Mouse (Mus musculus) MEL (cell line): ENCODE results near the gene Ppfia2. TPM values are rescaled to one million over a fixed set of nuclear protein-coding genes. Genes with fewer than 3 reads are reported as not detected.

Experiments used
- DNase-seq: peaks from one replicate; pipeline ENCODE4 v3.0.0; 2011; ENCODE audit warnings: low read depth, low spot score
- H3K27ac ChIP-seq: 2 replicates; pipeline ENCODE4 v1.5.1; 2012; ENCODE audit warnings: low read depth, mild to moderate bottlenecking, control low read depth, low read length, moderate library complexity; ENCODE audit not compliant: control insufficient read depth
- H3K27me3 ChIP-seq, 2 experiments: fragments of 150-350 bp in 1 of 2; sonication (generic) in 1 of 2; 2 replicates each; pipeline ENCODE4 v1.6.1; 2012; ENCODE audit warnings: low read length in 2 of 2, mild to moderate bottlenecking in 2 of 2, improper control_type of control experiment in 1 of 2, moderate library complexity in 1 of 2; ENCODE audit not compliant: insufficient read depth in 2 of 2, control insufficient read depth in 1 of 2
- H3K36me3 ChIP-seq, 2 experiments: 2 replicates each; pipeline ENCODE4 v1.6.1; 2012 to 2014; ENCODE audit warnings: low read length in 2 of 2, improper control_type of control experiment in 1 of 2, inconsistent platforms in 1 of 2, mild to moderate bottlenecking in 1 of 2; ENCODE audit not compliant: insufficient read depth in 2 of 2, control insufficient read depth in 1 of 2
- H3K4me1 ChIP-seq, 2 experiments: fragments of 150-350 bp in 1 of 2; sonication (generic) in 1 of 2; 2 replicates each; pipeline ENCODE4 v1.6.1; 2012; ENCODE audit warnings: low read length in 2 of 2, improper control_type of control experiment in 1 of 2, mild to moderate bottlenecking in 1 of 2; ENCODE audit not compliant: insufficient read depth in 2 of 2, control insufficient read depth in 1 of 2
- H3K4me3 ChIP-seq, 2 experiments: fragments of 150-350 bp in 1 of 2; sonication (generic) in 1 of 2; 2 replicates each; pipeline ENCODE4 v1.5.1; 2012; ENCODE audit warnings: low read depth in 2 of 2, low read length in 2 of 2, mild to moderate bottlenecking in 2 of 2, moderate library complexity in 2 of 2, control low read depth in 1 of 2, improper control_type of control experiment in 1 of 2; ENCODE audit not compliant: control insufficient read depth in 1 of 2, insufficient read depth in 1 of 2
- H3K79me2 ChIP-seq: 2 replicates; pipeline ENCODE4 v1.6.1; 2012; ENCODE audit warnings: mild to moderate bottlenecking, low read length, moderate library complexity; ENCODE audit not compliant: control insufficient read depth, poor library complexity, insufficient read depth
- H3K9ac ChIP-seq: 2 replicates; pipeline ENCODE4 v1.6.1; 2012; ENCODE audit warnings: low read depth, mild to moderate bottlenecking, control low read depth, low read length, moderate library complexity; ENCODE audit not compliant: control insufficient read depth, poor library complexity, severe bottlenecking
- H3K9me3 ChIP-seq: fragments of 150-350 bp; sonication (generic); replicated peaks from 2 replicates; pipeline ENCODE4 v1.6.1; 2012; ENCODE audit warnings: mild to moderate bottlenecking, low read length, improper control_type of control experiment, moderate library complexity; ENCODE audit not compliant: insufficient read depth
- BHLHE40 ChIP-seq: IDR thresholded peaks from 2 replicates; pipeline ENCODE4 v1.6.1; 2012; ENCODE audit warnings: low read depth, mild to moderate bottlenecking, inconsistent platforms, low read length, improper control_type of control experiment, borderline replicate concordance
- CHD1 ChIP-seq: IDR thresholded peaks from 2 replicates; pipeline ENCODE4 v1.6.1; 2012; ENCODE audit warnings: low read depth, mild to moderate bottlenecking, inconsistent platforms, low read length, improper control_type of control experiment
- CHD2 ChIP-seq: IDR thresholded peaks from 2 replicates; pipeline ENCODE4 v1.6.1; 2011; ENCODE audit warnings: low read length, improper control_type of control experiment
- CTCF ChIP-seq, 3 experiments: IDR thresholded peaks in 2 of 3; conservative IDR thresholded peaks in 1 of 3; 2 replicates each; pipeline ENCODE4 v1.5.1; 2011 to 2012; ENCODE audit warnings: low read length in 3 of 3, low read depth in 2 of 3, mild to moderate bottlenecking in 2 of 3, improper control_type of control experiment in 1 of 3, inconsistent platforms in 1 of 3, mixed read lengths in 1 of 3, moderate library complexity in 1 of 3; ENCODE audit not compliant: control insufficient read depth in 1 of 3, insufficient read depth in 1 of 3, poor library complexity in 1 of 3, severe bottlenecking in 1 of 3
- E2F4 ChIP-seq: IDR thresholded peaks from 2 replicates; pipeline ENCODE4 v1.6.1; 2011; ENCODE audit warnings: low read depth, low read length, improper control_type of control experiment, borderline replicate concordance
- ELF1 ChIP-seq: IDR thresholded peaks from 2 replicates; pipeline ENCODE4 v1.6.1; 2014; ENCODE audit warnings: low read depth, mild to moderate bottlenecking, inconsistent platforms, low read length, improper control_type of control experiment, moderate library complexity
- ETS1 ChIP-seq: IDR thresholded peaks from 2 replicates; pipeline ENCODE4 v1.6.1; 2012; ENCODE audit warnings: low read depth, mild to moderate bottlenecking, inconsistent platforms, low read length, improper control_type of control experiment, moderate library complexity
- GABPA ChIP-seq: IDR thresholded peaks from 2 replicates; pipeline ENCODE4 v1.6.1; 2012; ENCODE audit warnings: low read depth, mild to moderate bottlenecking, inconsistent platforms, low read length, improper control_type of control experiment, moderate library complexity
- GATA1 ChIP-seq: IDR thresholded peaks from 2 replicates; pipeline ENCODE4 v1.6.1; 2011; ENCODE audit warnings: low read depth, low read length, improper control_type of control experiment
- HCFC1 ChIP-seq: IDR thresholded peaks from 2 replicates; pipeline ENCODE4 v1.6.1; 2012; ENCODE audit warnings: low read depth, mild to moderate bottlenecking, inconsistent platforms, low read length, improper control_type of control experiment, moderate library complexity
- JUND ChIP-seq: IDR thresholded peaks from 2 replicates; pipeline ENCODE4 v1.6.1; 2011; ENCODE audit warnings: low read depth, mild to moderate bottlenecking, improper control_type of control experiment, low read length
- KAT2A ChIP-seq: conservative IDR thresholded peaks from 2 replicates; pipeline ENCODE4 v1.6.1; 2012; ENCODE audit warnings: low read depth, low read length, improper control_type of control experiment, inconsistent platforms
- MAFK ChIP-seq: IDR thresholded peaks from 2 replicates; pipeline ENCODE4 v1.6.1; 2011; ENCODE audit warnings: low read depth, mild to moderate bottlenecking, low read length, improper control_type of control experiment, borderline replicate concordance
- MAX ChIP-seq: IDR thresholded peaks from 2 replicates; pipeline ENCODE4 v1.6.1; 2011; ENCODE audit warnings: low read length, improper control_type of control experiment
- MAZ ChIP-seq: IDR thresholded peaks from 2 replicates; pipeline ENCODE4 v1.6.1; 2012; ENCODE audit warnings: low read depth, mild to moderate bottlenecking, inconsistent platforms, low read length, improper control_type of control experiment
- MXI1 ChIP-seq: IDR thresholded peaks from 2 replicates; pipeline ENCODE4 v1.6.1; 2011; ENCODE audit warnings: mild to moderate bottlenecking, low read depth, low read length, improper control_type of control experiment
- MYB ChIP-seq: IDR thresholded peaks from 2 replicates; pipeline ENCODE4 v1.6.1; 2011; ENCODE audit warnings: mild to moderate bottlenecking, low read depth, low read length, improper control_type of control experiment
- MYC ChIP-seq: IDR thresholded peaks from 2 replicates; pipeline ENCODE4 v1.6.1; 2011; ENCODE audit warnings: low read depth, mild to moderate bottlenecking, low read length, improper control_type of control experiment, moderate library complexity
- NELFE ChIP-seq: IDR thresholded peaks from 2 replicates; pipeline ENCODE4 v1.6.1; 2011; ENCODE audit warnings: low read depth, low read length, improper control_type of control experiment
- POLR2AphosphoS2 ChIP-seq: IDR thresholded peaks from 2 replicates; pipeline ENCODE4 v1.6.1; 2011; ENCODE audit warnings: low read length, improper control_type of control experiment
- POLR2AphosphoS5 ChIP-seq: IDR thresholded peaks from 2 replicates; pipeline ENCODE4 v1.6.1; 2012; ENCODE audit warnings: low read depth, borderline replicate concordance, mild to moderate bottlenecking, inconsistent platforms, low read length, moderate library complexity, mixed read lengths
- RAD21 ChIP-seq: IDR thresholded peaks from 2 replicates; pipeline ENCODE4 v1.6.1; 2011; ENCODE audit warnings: mild to moderate bottlenecking, low read depth, low read length, improper control_type of control experiment
- RCOR1 ChIP-seq: IDR thresholded peaks from 2 replicates; pipeline ENCODE4 v1.6.1; 2012; ENCODE audit warnings: low read depth, mild to moderate bottlenecking, inconsistent platforms, low read length, improper control_type of control experiment
- SIN3A ChIP-seq: IDR thresholded peaks from 2 replicates; pipeline ENCODE4 v1.6.1; 2012; ENCODE audit warnings: low read length, improper control_type of control experiment, inconsistent platforms
- SMC3 ChIP-seq: IDR thresholded peaks from 2 replicates; pipeline ENCODE4 v1.6.1; 2011; ENCODE audit warnings: low read depth, low read length, improper control_type of control experiment
- TCF12 ChIP-seq: IDR thresholded peaks from 2 replicates; pipeline ENCODE4 v1.6.1; 2014; ENCODE audit warnings: low read depth, mild to moderate bottlenecking, inconsistent platforms, low read length, improper control_type of control experiment, moderate library complexity
- UBTF ChIP-seq: IDR thresholded peaks from 2 replicates; pipeline ENCODE4 v1.6.1; 2012; ENCODE audit warnings: low read depth, mild to moderate bottlenecking, inconsistent platforms, low read length, improper control_type of control experiment, moderate library complexity, borderline replicate concordance; ENCODE audit not compliant: insufficient read depth
- USF1 ChIP-seq: IDR thresholded peaks from 2 replicates; pipeline ENCODE4 v1.6.1; 2014; ENCODE audit warnings: low read depth, mild to moderate bottlenecking, inconsistent platforms, low read length, improper control_type of control experiment, moderate library complexity
- USF2 ChIP-seq, 2 experiments: IDR thresholded peaks; 2 replicates each; pipeline ENCODE4 v1.6.1; 2011 to 2012; ENCODE audit warnings: improper control_type of control experiment in 2 of 2, low read length in 2 of 2, borderline replicate concordance in 1 of 2, inconsistent platforms in 1 of 2, low read depth in 1 of 2, mild to moderate bottlenecking in 1 of 2; ENCODE audit not compliant: insufficient read depth in 1 of 2
- ZC3H11A ChIP-seq: IDR thresholded peaks from 2 replicates; pipeline ENCODE4 v1.6.1; 2012; ENCODE audit warnings: low read depth, mild to moderate bottlenecking, inconsistent platforms, low read length, improper control_type of control experiment
- ZMIZ1 ChIP-seq: IDR thresholded peaks from 2 replicates; pipeline ENCODE4 v1.6.1; 2012; ENCODE audit warnings: low read depth, mild to moderate bottlenecking, inconsistent platforms, low read length, improper control_type of control experiment, moderate library complexity
- ZNF384 ChIP-seq: IDR thresholded peaks from 2 replicates; pipeline ENCODE4 v1.6.1; 2012; ENCODE audit warnings: low read depth, mild to moderate bottlenecking, inconsistent platforms, low read length, improper control_type of control experiment
- polyA plus RNA-seq, 2 experiments: library from polyadenylated mRNA; stranded (reverse) in 1 of 2; unstranded in 1 of 2; fragments of >175 nt in 1 of 2; fragments of >200 nt in 1 of 2; gene quantifications; 2 replicates each; pipeline versions ENCODE4 v1.2.1 to v1.2.4; 2012; ENCODE audit warnings: low replicate concordance in 2 of 2, low read depth in 1 of 2; ENCODE audit not compliant: insufficient read length in 2 of 2, insufficient read depth in 1 of 2, missing spikeins in 1 of 2
- total RNA-seq: library from RNA; depleted of rRNA; stranded (reverse); fragments of 300-350 nt; gene quantifications from 2 replicates; pipeline ENCODE4 v1.2.3, GENCODE M21; 2012

Gene Ppfia2
- total and polyA plus RNA-seq, 3 experiments = not detected

DNA sequence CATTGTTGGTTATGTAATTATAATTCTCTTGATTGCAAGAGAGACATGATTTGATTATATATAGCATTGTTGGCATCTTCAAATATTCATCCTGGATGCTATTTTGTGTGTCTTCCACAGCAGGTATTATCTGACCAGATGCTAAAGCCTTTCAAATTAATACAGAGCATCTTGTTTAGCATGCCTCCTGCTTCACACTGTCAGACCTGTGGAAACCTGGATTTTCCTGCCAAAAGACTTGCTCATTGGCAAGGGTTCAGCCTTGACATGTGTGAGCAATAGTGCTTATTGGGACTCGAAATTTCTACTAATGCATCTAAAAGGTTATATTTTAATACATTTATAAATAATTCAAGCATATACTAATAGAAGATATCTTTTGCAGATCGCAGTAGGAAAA lies 262.1 kb downstream of the Ppfia2 start:
- H3K27me3 ChIP-seq = no peaks in the 10 kb centered on the region
- H3K4me1 ChIP-seq = no peaks in the 10 kb centered on the region
- H3K9ac ChIP-seq = no peak overlapping the region
- no peaks in the 10 kb centered on the region for H3K9me3 ChIP-seq
- H3K36me3 ChIP-seq = no peaks in the 10 kb centered on the region
- DNase-seq = no peak
- TF ChIP-seq UBTF (no peak), USF2 (IDR thresholded peaks at IDR 0.05; ENCODE audit: borderline replicate concordance in 1 of 2, insufficient read depth in 1 of 2, low read depth in 1 of 2, low read length in 2 of 2) (no peak), USF1 (no peak), MYB (no peak), MXI1 (no peak), ELF1 (no peak), TCF12 (no peak), MAZ (no peak), JUND (no peak), SIN3A (no peak), POLR2AphosphoS2 (no peak), NELFE (no peak), ETS1 (no peak), RCOR1 (no peak), ZMIZ1 (no peak), ZC3H11A (no peak), POLR2AphosphoS5 (no peak), MAFK (no peak)
- no peak overlapping the region for H3K27ac ChIP-seq
- H3K79me2 ChIP-seq = no peaks in the 10 kb centered on the region
- H3K4me3 ChIP-seq = no peak overlapping the region

DNA sequence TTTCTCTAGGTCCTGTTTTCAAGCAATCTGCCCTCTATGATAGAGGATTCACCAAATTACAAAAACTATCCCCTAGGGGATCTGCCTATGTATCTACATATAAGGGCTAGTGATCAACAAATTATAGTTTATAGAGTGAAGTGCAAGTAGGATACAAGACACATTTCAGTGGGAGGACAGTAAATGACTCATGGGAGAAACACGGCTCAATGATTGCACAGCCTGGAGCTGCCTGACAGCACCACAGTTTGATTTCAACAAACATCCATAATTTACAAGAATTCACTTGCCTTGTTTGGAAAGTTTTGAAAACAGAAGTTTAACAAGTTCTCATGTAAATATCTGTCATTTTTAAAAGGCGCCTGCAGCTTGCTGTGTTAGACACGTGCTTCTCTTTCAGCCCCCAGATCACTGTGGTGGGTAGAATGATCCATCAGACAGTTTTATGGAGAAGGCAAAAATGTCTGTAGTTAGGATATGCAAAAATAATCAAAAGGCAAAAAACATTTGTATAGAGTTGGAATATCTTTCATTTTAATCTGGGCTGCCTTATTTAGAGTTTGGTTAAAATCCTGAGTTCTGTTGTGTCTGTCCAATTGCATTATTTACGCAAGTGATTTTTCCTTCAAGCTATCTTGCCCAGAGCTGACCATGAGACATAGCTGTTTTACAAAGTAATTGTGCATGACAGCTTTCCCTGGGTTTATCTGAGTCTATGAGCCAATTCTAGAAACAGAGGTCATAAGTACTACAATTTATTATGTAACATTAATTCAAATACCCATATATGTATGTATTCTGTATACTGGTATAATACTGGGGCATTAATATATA lies 266.3 kb downstream of the Ppfia2 start:
- H3K9ac ChIP-seq = no peak overlapping the region
- TF ChIP-seq UBTF (no peak), CHD2 (no peak), CTCF (IDR thresholded peaks at IDR 0.05 in 2 of 3, conservative IDR thresholded peaks at IDR 0.05 in 1 of 3; ENCODE audit: control insufficient read depth in 1 of 3, insufficient read depth in 1 of 3, low read depth in 2 of 3, low read length in 3 of 3, poor library complexity in 1 of 3, severe bottlenecking in 1 of 3) (no peak), RAD21 (no peak), ZNF384 (no peak), GABPA (no peak), KAT2A (no peak), HCFC1 (no peak), CHD1 (no peak), E2F4 (no peak), NELFE (no peak), BHLHE40 (no peak), GATA1 (no peak), ZMIZ1 (no peak), MAX (no peak), MYC (no peak), SMC3 (no peak)
- H3K36me3 ChIP-seq = no peaks in the 10 kb centered on the region
- H3K4me1 ChIP-seq = no peaks in the 10 kb centered on the region
- no peak overlapping the region for H3K4me3 ChIP-seq
- H3K27ac ChIP-seq = no peak overlapping the region
- H3K9me3 ChIP-seq = no peaks in the 10 kb centered on the region
- no peaks in the 10 kb centered on the region for H3K79me2 ChIP-seq
- no peak for DNase-seq
- no peaks in the 10 kb centered on the region for H3K27me3 ChIP-seq
